Mouse (Mus musculus): ENCODE data around the gene Aamp. TPM values are rescaled to one million over a fixed set of nuclear protein-coding genes. Genes with fewer than 3 reads are reported as not detected.

The Aamp gene
- polyA plus RNA-seq, 1 experiment from 2014 or later, result 261 TPM

- Histone ChIP-seq H3K27me3 (ENCODE audit: insufficient read depth, poor library complexity, severe bottlenecking) (no peaks in the 10 kb centered on the region), H3K9me3 (no peaks in the 10 kb centered on the region), H3K27ac (no peak overlapping the region), H3K4me3 (no peak overlapping the region), H3K4me1 (peaks cover 11% of the 10 kb centered on the region), H3K36me3 (peaks cover 54% of the 10 kb centered on the region)
- WGBS, result 86% methylated on average over 8 of the region's 8 CpGs
- no peak for DNase-seq (ENCODE audit: low spot score)
These were observed 15.8 kb downstream of the Aamp start for GRCm38 (mm10) chr1:74268750-74269149.

- no peaks in the 10 kb centered on the region for H3K27me3 ChIP-seq (ENCODE audit: insufficient read depth, poor library complexity, severe bottlenecking)
- 75% methylated on average over 6 of the region's 6 CpGs for whole genome bisulfite sequencing
- 0 out of 2 replicates have a peak, but pooled peaks cover 3% of the 10 kb centered on the region for H3K4me1 ChIP-seq
- H3K36me3 ChIP-seq, result peaks cover 93% of the 10 kb centered on the region
- no peak overlapping the region for H3K27ac ChIP-seq
- H3K9me3 ChIP-seq, result no peaks in the 10 kb centered on the region
- no peak for DNase-seq (ENCODE audit: low spot score)
- no peak overlapping the region for H3K4me3 ChIP-seq
These were observed 22.0 kb downstream of the Aamp start for GRCm38 (mm10) chr1:74262510-74262909.

GRCm38 (mm10) chr1:74256782-74257181 is 27.8 kb downstream of the Aamp start:
- no peaks in the 10 kb centered on the region for H3K27me3 ChIP-seq (ENCODE audit: insufficient read depth, poor library complexity, severe bottlenecking)
- DNase-seq (ENCODE audit: low spot score), result no peak
- H3K4me3 ChIP-seq, result no peak overlapping the region
- no peak overlapping the region for H3K27ac ChIP-seq
- no peaks in the 10 kb centered on the region for H3K9me3 ChIP-seq
- WGBS, result 47% methylated on average over 4 of the region's 4 CpGs
- peaks cover 15% of the 10 kb centered on the region; the same call in 1 of the 2 replicates for H3K4me1 ChIP-seq
- peaks cover 91% of the 10 kb centered on the region for H3K36me3 ChIP-seq

GRCm38 (mm10) chr1:74255704-74256345 is 28.7 kb downstream of the Aamp start:
- Histone ChIP-seq H3K27ac (no peak overlapping the region), H3K4me1 (peaks cover 15% of the 10 kb centered on the region; the same call in 1 of the 2 replicates), H3K36me3 (peaks cover 93% of the 10 kb centered on the region), H3K4me3 (no peak overlapping the region), H3K27me3 (ENCODE audit: insufficient read depth, poor library complexity, severe bottlenecking) (no peaks in the 10 kb centered on the region), H3K9me3 (no peaks in the 10 kb centered on the region)
- no peak for DNase-seq (ENCODE audit: low spot score)
- 91% methylated on average over 8 of the region's 8 CpGs for WGBS

GRCm38 (mm10) chr1:74250096-74250495 is 34.4 kb downstream of the Aamp start:
- no peaks in the 10 kb centered on the region for H3K27me3 ChIP-seq (ENCODE audit: insufficient read depth, poor library complexity, severe bottlenecking)
- peaks cover 83% of the 10 kb centered on the region for H3K36me3 ChIP-seq
- H3K4me3 ChIP-seq, result no peak overlapping the region
- no peak for DNase-seq (ENCODE audit: low spot score)
- H3K4me1 ChIP-seq, result peaks cover 19% of the 10 kb centered on the region
- H3K27ac ChIP-seq, result no peak overlapping the region
- no peaks in the 10 kb centered on the region for H3K9me3 ChIP-seq
- 87% methylated on average over 4 of the region's 4 CpGs for WGBS

- 76% methylated on average over 5 of the region's 5 CpGs for WGBS
- Histone ChIP-seq H3K36me3 (peaks cover 76% of the 10 kb centered on the region), H3K9me3 (no peaks in the 10 kb centered on the region), H3K4me3 (no peak overlapping the region), H3K27me3 (ENCODE audit: insufficient read depth, poor library complexity, severe bottlenecking) (no peaks in the 10 kb centered on the region), H3K4me1 (peaks cover 25% of the 10 kb centered on the region), H3K27ac (peak overlapping the region; percentile 26)
- no peak for DNase-seq (ENCODE audit: low spot score)
These were observed 35.1 kb downstream of the Aamp start for GRCm38 (mm10) chr1:74249331-74249980.

- Histone ChIP-seq H3K27me3 (ENCODE audit: insufficient read depth, poor library complexity, severe bottlenecking) (no peaks in the 10 kb centered on the region), H3K36me3 (peaks cover 70% of the 10 kb centered on the region), H3K4me3 (no peak overlapping the region; the same call in 1 of the 2 replicates), H3K4me1 (peaks cover 32% of the 10 kb centered on the region), H3K9me3 (no peaks in the 10 kb centered on the region), H3K27ac (peak overlapping the region; percentile 26)
- WGBS, result 52% methylated on average over 1 of the region's 1 CpGs
- DNase-seq (ENCODE audit: low spot score), result no peak
These were observed 35.7 kb downstream of the Aamp start for GRCm38 (mm10) chr1:74248799-74249198.

- no peak overlapping the region for H3K27ac ChIP-seq
- no peak for DNase-seq (ENCODE audit: low spot score)
- no peaks in the 10 kb centered on the region for H3K27me3 ChIP-seq (ENCODE audit: insufficient read depth, poor library complexity, severe bottlenecking)
- H3K4me1 ChIP-seq, result peaks cover 44% of the 10 kb centered on the region
- 74% methylated on average over 2 of the region's 2 CpGs for WGBS
- H3K36me3 ChIP-seq, result peaks cover 38% of the 10 kb centered on the region
- no peaks in the 10 kb centered on the region for H3K9me3 ChIP-seq
- H3K4me3 ChIP-seq, result no peak overlapping the region
These were observed 39.0 kb downstream of the Aamp start for GRCm38 (mm10) chr1:74245525-74245924.

- WGBS, result 60% methylated on average over 4 of the region's 4 CpGs
These were observed 43.7 kb downstream of the Aamp start for GRCm38 (mm10) chr1:74240832-74241231.

GRCm38 (mm10) chr1:74240311-74240710 is 44.2 kb downstream of the Aamp start:
- Histone ChIP-seq H3K4me3 (0 out of 2 replicates have a peak overlapping the region, but pooled peaks have one; percentile 31), H3K27ac (peak overlapping the region; percentile 72; the same call in 1 of the 2 replicates), H3K4me1 (peaks cover 56% of the 10 kb centered on the region), H3K36me3 (no peaks in the 10 kb centered on the region), H3K27me3 (ENCODE audit: insufficient read depth, poor library complexity, severe bottlenecking) (no peaks in the 10 kb centered on the region), H3K9me3 (no peaks in the 10 kb centered on the region)
- 42% methylated on average over 6 of the region's 6 CpGs for WGBS
- DNase-seq (ENCODE audit: low spot score), result no peak

More at GRCm38 (mm10) chr1:74240832-74241231, 43.7 kb downstream of the Aamp start:
- Histone ChIP-seq H3K4me3 (no peak overlapping the region), H3K4me1 (peaks cover 57% of the 10 kb centered on the region), H3K36me3 (peaks cover 1% of the 10 kb centered on the region; the same call in 1 of the 2 replicates), H3K27me3 (ENCODE audit: insufficient read depth, poor library complexity, severe bottlenecking) (no peaks in the 10 kb centered on the region), H3K27ac (peak overlapping the region; percentile 72; the same call in 1 of the 2 replicates), H3K9me3 (no peaks in the 10 kb centered on the region)
- DNase-seq (ENCODE audit: low spot score), result no peak

- 31% methylated on average over 11 of the region's 11 CpGs for WGBS
- H3K4me1 ChIP-seq, result peaks cover 50% of the 10 kb centered on the region
- H3K36me3 ChIP-seq, result no peaks in the 10 kb centered on the region
- peak overlapping the region; percentile 72 for H3K27ac ChIP-seq
- peak overlapping the region; percentile 80 for H3K4me3 ChIP-seq
- no peaks in the 10 kb centered on the region for H3K9me3 ChIP-seq
- H3K27me3 ChIP-seq (ENCODE audit: insufficient read depth, poor library complexity, severe bottlenecking), result no peaks in the 10 kb centered on the region
- no peak for DNase-seq (ENCODE audit: low spot score)
These were observed 44.9 kb downstream of the Aamp start for GRCm38 (mm10) chr1:74239618-74240017.

GRCm38 (mm10) chr1:74239162-74239561 is 45.4 kb downstream of the Aamp start:
- peak overlapping the region; percentile 72; the same call in 1 of the 2 replicates for H3K27ac ChIP-seq
- H3K4me3 ChIP-seq, result peak overlapping the region; percentile 80
- no peak for DNase-seq (ENCODE audit: low spot score)
- H3K9me3 ChIP-seq, result no peaks in the 10 kb centered on the region
- peaks cover 46% of the 10 kb centered on the region for H3K4me1 ChIP-seq
- no peaks in the 10 kb centered on the region for H3K36me3 ChIP-seq
- no peaks in the 10 kb centered on the region for H3K27me3 ChIP-seq (ENCODE audit: insufficient read depth, poor library complexity, severe bottlenecking)
- 16% methylated on average over 7 of the region's 7 CpGs for WGBS

GRCm38 (mm10) chr1:74238136-74238535 is 46.4 kb downstream of the Aamp start:
- peak overlapping the region; percentile 80 for H3K4me3 ChIP-seq
- no peak for DNase-seq (ENCODE audit: low spot score)
- no peaks in the 10 kb centered on the region for H3K27me3 ChIP-seq (ENCODE audit: insufficient read depth, poor library complexity, severe bottlenecking)
- WGBS, result 62% methylated on average over 1 of the region's 1 CpGs
- H3K9me3 ChIP-seq, result no peaks in the 10 kb centered on the region
- H3K4me1 ChIP-seq, result peaks cover 37% of the 10 kb centered on the region
- no peaks in the 10 kb centered on the region for H3K36me3 ChIP-seq
- H3K27ac ChIP-seq, result 0 out of 2 replicates have a peak overlapping the region, but pooled peaks have one; percentile 96

Measured in heart, embryonic 10.5 days (tissue).